Mouse (Mus musculus): ENCODE measurements around the gene Trim38.

The Trim38 gene

DNA sequence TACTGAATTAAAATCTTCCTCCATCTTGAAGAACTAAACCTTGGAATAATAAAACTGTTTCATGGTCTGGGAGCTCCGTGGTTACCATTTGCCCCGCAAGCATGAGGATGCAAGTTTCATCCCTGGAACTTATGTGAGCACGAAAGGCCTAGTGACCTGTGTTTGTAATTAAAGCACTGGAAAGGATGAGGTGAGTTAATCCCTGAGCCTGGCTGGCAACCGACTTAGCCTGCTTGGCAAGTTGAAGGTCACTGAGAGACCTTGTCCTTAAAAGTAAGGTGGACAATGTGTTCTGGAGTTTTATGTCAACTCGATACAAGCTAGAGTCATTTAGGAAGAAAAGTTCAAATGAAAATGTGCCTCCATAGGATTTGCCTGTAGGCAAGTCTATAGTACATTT lies 65.1 kb downstream of the Trim38 start:
- no peak for DNase-seq (ENCODE audit: low spot score in 2 of 2)

DNA sequence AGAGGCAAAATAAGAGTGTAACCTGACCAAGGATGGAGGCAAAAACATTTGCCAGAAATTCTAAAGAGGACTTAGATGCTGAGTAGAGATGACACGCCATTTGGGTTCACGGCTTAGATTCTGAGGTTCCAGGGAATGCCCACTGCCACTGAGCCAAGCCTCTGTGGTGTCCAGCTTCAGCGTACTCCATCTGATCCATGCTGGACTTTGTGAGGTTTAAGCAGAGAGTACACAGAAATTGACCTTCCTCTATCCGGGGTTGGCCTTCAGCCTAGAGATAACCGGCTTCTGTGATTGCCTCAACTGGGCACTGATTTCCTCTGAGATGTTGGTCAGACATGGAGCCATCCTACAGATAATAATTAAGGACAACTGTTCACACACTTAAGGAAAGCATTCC lies 66.9 kb downstream of the Trim38 start:
- no peak for DNase-seq (ENCODE audit: low spot score in 2 of 2)

DNA sequence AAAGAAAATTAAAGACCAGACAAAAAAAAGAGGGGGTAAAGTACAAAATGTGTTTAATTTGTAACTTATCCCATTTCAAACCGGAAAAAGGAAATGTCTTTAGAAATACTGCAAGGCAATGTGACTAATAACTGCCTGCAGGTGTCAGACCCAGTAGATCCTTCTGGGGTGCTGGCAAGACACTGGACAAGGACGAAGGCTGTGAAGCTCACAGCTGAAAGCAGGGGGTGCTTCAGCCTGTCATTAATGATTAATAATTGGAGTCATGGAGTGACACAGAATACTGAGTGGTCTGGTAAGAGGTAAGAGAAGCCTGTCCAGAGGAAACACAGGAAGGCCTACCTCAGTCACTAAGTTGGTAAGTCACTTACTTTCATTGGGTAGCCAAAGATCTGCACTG lies 69.6 kb downstream of the Trim38 start, which contains the start of gene Slc17a3:
Slc17a3 (plus strand) TSS at position 127 of the 400 bp plus-strand sequence.
- DNase-seq (ENCODE audit: low spot score in 2 of 2) = no peak
